Mouse (Mus musculus) lung, embryonic 14.5 days (tissue): ENCODE data around the gene Sspo. TPM values are rescaled to one million over a fixed set of nuclear protein-coding genes. Genes with fewer than 3 reads are reported as not detected.
A peak's percentile ranks its signal among the peaks of the same experiment; 100 is the strongest.

Experiments
- ATAC-seq: fragments of 200-750 bp; cut with Nextera tagmentation; 2 replicates; pipeline ENCODE4 v1.8.0; 2017; ENCODE audit warnings: mild to moderate bottlenecking, moderate TSS enrichment, moderate library complexity; ENCODE audit not compliant: insufficient read depth
- DNase-seq: peaks from one replicate; pipeline ENCODE4 v3.0.0-alpha.2; 2015
- H3K27ac ChIP-seq: fragments of 300-500 bp; sonication (generic); 2 replicates; pipeline ENCODE4 v1.5.1; 2014; ENCODE audit warnings: low read depth, mild to moderate bottlenecking, moderate library complexity
- H3K27me3 ChIP-seq: fragments of 300-500 bp; sonication (generic); 2 replicates; pipeline ENCODE4 v1.6.1; 2014; ENCODE audit warnings: low read length, control low read depth; ENCODE audit not compliant: insufficient read depth
- H3K36me3 ChIP-seq: fragments of 300-500 bp; sonication (generic); 2 replicates; pipeline ENCODE4 v1.6.1; 2014; ENCODE audit warnings: control low read depth; ENCODE audit not compliant: insufficient read depth
- H3K4me1 ChIP-seq: fragments of 300-500 bp; sonication (generic); 2 replicates; pipeline ENCODE4 v1.6.1; 2014; ENCODE audit warnings: antibody characterized with exemption, control low read depth; ENCODE audit not compliant: insufficient read depth
- H3K4me2 ChIP-seq: fragments of 300-500 bp; sonication (generic); 2 replicates; pipeline ENCODE4 v1.6.1; 2014; ENCODE audit warnings: mild to moderate bottlenecking
- H3K4me3 ChIP-seq: fragments of 300-500 bp; sonication (generic); 2 replicates; pipeline ENCODE4 v1.5.1; 2014; ENCODE audit warnings: low read depth, low read length
- H3K9ac ChIP-seq: fragments of 300-500 bp; sonication (generic); 2 replicates; pipeline ENCODE4 v1.6.1; 2014
- H3K9me3 ChIP-seq: fragments of 300-500 bp; sonication (generic); 2 replicates; pipeline ENCODE4 v1.6.1; 2016; ENCODE audit warnings: low read depth, low read length, control low read depth
- CTCF ChIP-seq: IDR thresholded peaks from 2 replicates; pipeline ENCODE4 v1.5.1; 2016; ENCODE audit warnings: antibody characterized with exemption, low read depth
- WGBS: fragments of 180-500 bp; shearing (Covaris S2); extraction: QIAGEN DNeasy Blood & Tissue Kit; methylation state at CpG from one replicate; pipeline ENCODE4 v1.1.7; 2014; 5-methylcytosine and 5-hydroxymethylcytosine counted together
- polyA plus RNA-seq: library from polyadenylated mRNA; unstranded; fragments of >200 nt; fragmentation: Nextera tagmentation; extraction: Ambion mirVana; gene quantifications from 2 replicates; pipeline ENCODE4 v1.2.1, GENCODE M21; 2014

The Sspo gene
- polyA plus RNA-seq, 1 experiment from 2014 or later = 0.11 TPM

GRCm38 (mm10) chr6:48533475-48533874 is 85.4 kb downstream of the Sspo start:
- Histone ChIP-seq H3K27ac (no peak overlapping the region), H3K4me2 (no peak overlapping the region), H3K27me3 (no peaks in the 10 kb centered on the region), H3K4me1 (peaks cover 3% of the 10 kb centered on the region; the same call in 1 of the 2 replicates), H3K9ac (no peak overlapping the region), H3K36me3 (0 out of 2 replicates have a peak, but pooled peaks cover 5% of the 10 kb centered on the region), H3K4me3 (no peak overlapping the region), H3K9me3 (no peaks in the 10 kb centered on the region)
- ATAC-seq = no peak
- 65% methylated on average over 2 of the region's 2 CpGs for WGBS
- DNase-seq = no peak
- no peak for TF ChIP-seq CTCF

- Histone ChIP-seq H3K4me1 (peaks cover 3% of the 10 kb centered on the region; the same call in 1 of the 2 replicates), H3K36me3 (0 out of 2 replicates have a peak, but pooled peaks cover 5% of the 10 kb centered on the region), H3K4me3 (no peak overlapping the region), H3K4me2 (no peak overlapping the region), H3K9ac (no peak overlapping the region), H3K27ac (no peak overlapping the region), H3K9me3 (no peaks in the 10 kb centered on the region), H3K27me3 (no peaks in the 10 kb centered on the region)
- 75% methylated on average over 8 of the region's 8 CpGs for WGBS
- no peak for TF ChIP-seq CTCF
- DNase-seq (no peak), ATAC-seq (no peak)
Observed at GRCm38 (mm10) chr6:48534913-48535312, 86.9 kb downstream of the Sspo start.

GRCm38 (mm10) chr6:48536091-48536490 is 88.1 kb downstream of the Sspo start:
- ATAC-seq (no peak), DNase-seq (no peak)
- H3K9me3 ChIP-seq = no peaks in the 10 kb centered on the region
- H3K9ac ChIP-seq = no peak overlapping the region
- WGBS = 55% methylated on average over 4 of the region's 4 CpGs
- no peak overlapping the region for H3K4me3 ChIP-seq
- no peaks in the 10 kb centered on the region for H3K27me3 ChIP-seq
- no peak overlapping the region for H3K27ac ChIP-seq
- no peak for TF ChIP-seq CTCF
- no peak overlapping the region for H3K4me2 ChIP-seq
- H3K36me3 ChIP-seq = 0 out of 2 replicates have a peak, but pooled peaks cover 5% of the 10 kb centered on the region
- no peaks in the 10 kb centered on the region; the same call in 1 of the 2 replicates for H3K4me1 ChIP-seq

- peak; percentile 72 for ATAC-seq
- peak; percentile 89 for DNase-seq
- H3K9me3 ChIP-seq = no peaks in the 10 kb centered on the region
- peak within 1 kb of the TSS; percentile 68 for H3K4me2 ChIP-seq
- WGBS = 5% methylated on average over 38 of the region's 38 CpGs
- no peaks in the 10 kb centered on the region for H3K36me3 ChIP-seq
- TF ChIP-seq CTCF = no peak
- H3K27me3 ChIP-seq = no peaks in the 10 kb centered on the region
- peak within 1 kb of the TSS; percentile 41 for H3K9ac ChIP-seq
- H3K4me1 ChIP-seq = peaks cover 7% of the 10 kb centered on the region
- peak within 1 kb of the TSS; percentile 37 for H3K4me3 ChIP-seq
- no peak within 1 kb of the TSS for H3K27ac ChIP-seq
Observed at GRCm38 (mm10) chr6:48537105-48537954, 89.3 kb downstream of the Sspo start, which contains the start of gene Atp6v0e2. TSS of gene Atp6v0e2 (plus strand) at chr6:48537615.

DNA sequence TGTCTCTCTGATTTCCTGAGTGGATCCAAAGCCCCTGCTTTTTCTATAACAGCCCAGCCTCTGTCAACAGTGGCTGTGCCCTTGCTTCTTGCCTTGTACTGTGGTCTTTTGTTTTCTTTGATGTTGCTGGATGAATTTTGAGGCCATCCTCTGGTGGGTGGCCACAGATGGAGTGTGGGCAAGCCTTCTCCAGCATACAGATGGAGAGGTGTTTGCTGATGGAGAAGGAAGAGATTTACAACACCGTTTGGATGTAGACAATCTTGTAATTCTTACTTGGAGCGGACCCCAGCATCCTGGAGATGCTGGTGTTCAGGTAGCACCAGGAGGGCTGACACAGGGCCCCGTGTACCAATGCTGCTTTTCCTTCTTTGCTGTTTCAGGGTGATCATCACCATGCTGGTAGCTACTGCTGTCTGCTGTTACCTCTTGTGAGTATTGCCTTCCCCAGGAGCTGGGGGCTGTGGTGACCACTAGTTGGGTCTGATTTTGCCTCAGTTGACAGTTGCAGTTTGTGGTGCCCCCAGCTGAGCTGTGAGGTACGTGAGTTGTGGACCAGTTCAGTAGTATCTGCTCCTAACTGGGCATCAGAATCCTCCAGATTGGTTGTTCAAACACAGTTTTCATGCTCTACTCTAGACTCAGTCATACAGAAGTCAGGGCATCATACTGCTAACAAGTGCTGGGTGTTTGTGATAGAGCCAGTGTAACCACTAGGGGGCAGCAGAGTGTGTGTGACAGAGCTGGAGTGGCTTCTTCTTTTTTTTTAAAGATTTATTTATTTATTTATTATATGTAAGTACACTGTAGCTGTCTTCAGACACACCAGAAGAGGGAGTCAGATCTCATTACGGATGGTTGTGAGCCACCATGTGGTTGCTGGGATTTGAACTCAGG is 91.1 kb downstream of the Sspo start:
- 75% methylated on average over 5 of the region's 5 CpGs for WGBS
- TF ChIP-seq CTCF = peak; percentile 82
- DNase-seq (peak; percentile 87), ATAC-seq (no peak)
- H3K4me1 ChIP-seq = peaks cover 7% of the 10 kb centered on the region
- H3K9me3 ChIP-seq = no peaks in the 10 kb centered on the region
- H3K27ac ChIP-seq = no peak overlapping the region
- no peak overlapping the region for H3K4me2 ChIP-seq
- no peak overlapping the region for H3K9ac ChIP-seq
- no peaks in the 10 kb centered on the region for H3K27me3 ChIP-seq
- H3K36me3 ChIP-seq = no peaks in the 10 kb centered on the region
- H3K4me3 ChIP-seq = no peak overlapping the region

- no peak overlapping the region for H3K4me2 ChIP-seq
- no peak overlapping the region for H3K27ac ChIP-seq
- no peak overlapping the region for H3K4me3 ChIP-seq
- ATAC-seq (no peak), DNase-seq (no peak)
- no peaks in the 10 kb centered on the region for H3K36me3 ChIP-seq
- peaks cover 7% of the 10 kb centered on the region for H3K4me1 ChIP-seq
- 70% methylated on average over 5 of the region's 5 CpGs for WGBS
- TF ChIP-seq CTCF = no peak
- H3K9ac ChIP-seq = no peak overlapping the region
- no peaks in the 10 kb centered on the region for H3K9me3 ChIP-seq
- no peaks in the 10 kb centered on the region for H3K27me3 ChIP-seq
Observed at GRCm38 (mm10) chr6:48539860-48540259, 91.8 kb downstream of the Sspo start.
